In genomic region chr9:67091598-67091997, GRCm38 (mm10) we compare ENCODE assay signal across 19 mouse cellular contexts. TPM values are rescaled to one million over a fixed set of nuclear protein-coding genes. Genes with fewer than 3 reads are reported as not detected.
DNase-seq lines count a peak whose midpoint lies in the region; ATAC-seq and TF ChIP-seq lines count a peak whose summit lies in the region.
"Had no signal": no experiment of that assay in that cellular context is flagged by ENCODE, and none has a peak within 500 bp of the region (broad histone marks: within the 10 kb centered on the region; RNA-seq: fewer than 3 reads in every experiment).

No protein-coding gene starts in this region.

- peak overlapping the region; percentile 30; the same call in 1 of the 2 replicates for H3K27ac ChIP-seq in kidney, embryonic 14.5 days (ENCODE audit: low read depth, low read length)
- H3K27ac ChIP-seq in embryonic facial prominence, embryonic 15.5 days (replicated peaks), result peak overlapping the region; percentile 44
- H3K27ac ChIP-seq in intestine, embryonic 16.5 days (ENCODE audit: low read length), result peak overlapping the region; percentile 57
- peak overlapping the region; percentile 75; the same call in 1 of the 2 replicates for H3K27ac ChIP-seq in stomach, postnatal 0 days (replicated peaks)
- H3K27ac ChIP-seq: forebrain, embryonic 13.5 days; heart, adult 2 months; hindbrain, embryonic 14.5 days; liver, embryonic 15.5 days; macrophage; midbrain, embryonic 12.5 days had no signal

- H3K4me3 ChIP-seq in kidney, embryonic 14.5 days (ENCODE audit: low read length), result no peak overlapping the region
- H3K4me3 ChIP-seq in embryonic facial prominence, embryonic 15.5 days (replicated peaks), result no peak overlapping the region
- H3K4me3 ChIP-seq in intestine, embryonic 16.5 days (ENCODE audit: low read length), result no peak overlapping the region
- H3K4me3 ChIP-seq in stomach, postnatal 0 days (ENCODE audit: low read depth, low read length), result no peak overlapping the region
- H3K4me3 ChIP-seq: forebrain, embryonic 13.5 days; heart, adult 2 months; liver, embryonic 15.5 days; midbrain, embryonic 12.5 days had no signal

- DNase-seq in kidney, postnatal 14 days, result no peak
- no peak for DNase-seq in stomach, postnatal 0 days (ENCODE audit: low spot score)
- DNase-seq in right cerebral cortex, postnatal 36 days (ENCODE audit: low spot score in 2 of 2), result no peak
- no peak for DNase-seq in cerebellum, adult 8-10 months
- DNase-seq: adrenal gland, adult 2 months; cerebellum, adult 9-11 months; gastrocnemius, postnatal 14 days; heart, adult 2 months; kidney, adult 18-20 months; layer of hippocampus, adult 9-11 months; right cerebral cortex, postnatal 14 days had no signal

- H3K9ac ChIP-seq in kidney, embryonic 14.5 days (ENCODE audit: low read depth, low read length), result no peak overlapping the region
- H3K9ac ChIP-seq in embryonic facial prominence, embryonic 15.5 days, result no peak overlapping the region
- H3K9ac ChIP-seq in intestine, embryonic 16.5 days (ENCODE audit: low read depth, low read length), result no peak overlapping the region
- H3K9ac ChIP-seq in stomach, postnatal 0 days (ENCODE audit: low read length), result no peak overlapping the region
- H3K9ac ChIP-seq: forebrain, embryonic 13.5 days; hindbrain, embryonic 14.5 days; liver, embryonic 15.5 days; midbrain, embryonic 12.5 days had no signal

- H3K9me3 ChIP-seq in kidney, embryonic 14.5 days (ENCODE audit: control insufficient read depth, low read length), result no peaks in the 10 kb centered on the region
- no peaks in the 10 kb centered on the region for H3K9me3 ChIP-seq in embryonic facial prominence, embryonic 15.5 days (replicated peaks)
- H3K9me3 ChIP-seq in intestine, embryonic 16.5 days (ENCODE audit: control insufficient read depth, low read length), result no peaks in the 10 kb centered on the region
- H3K9me3 ChIP-seq in stomach, postnatal 0 days (ENCODE audit: control insufficient read depth, low read length), result no peaks in the 10 kb centered on the region
- H3K9me3 ChIP-seq: forebrain, embryonic 13.5 days; liver, embryonic 15.5 days; midbrain, embryonic 12.5 days had no signal

- ATAC-seq in kidney, embryonic 14.5 days (ENCODE audit: low FRiP score, low TSS enrichment), result no peak
- no peak for ATAC-seq in embryonic facial prominence, embryonic 15.5 days (ENCODE audit: insufficient number of reproducible peaks, low FRiP score, low TSS enrichment, low read depth)
- ATAC-seq in intestine, embryonic 16.5 days, result peak; percentile 47; the same call in 1 of the 2 replicates
- ATAC-seq in stomach, postnatal 0 days (ENCODE audit: low FRiP score, low TSS enrichment), result no peak
- ATAC-seq: forebrain, embryonic 13.5 days had no signal

- H3K36me3 ChIP-seq in kidney, embryonic 14.5 days (ENCODE audit: control insufficient read depth, insufficient read depth, low read length), result no peaks in the 10 kb centered on the region
- no peaks in the 10 kb centered on the region for H3K36me3 ChIP-seq in embryonic facial prominence, embryonic 15.5 days
- H3K36me3 ChIP-seq in intestine, embryonic 16.5 days (ENCODE audit: control insufficient read depth, insufficient read depth, low read length), result no peaks in the 10 kb centered on the region
- no peaks in the 10 kb centered on the region for H3K36me3 ChIP-seq in stomach, postnatal 0 days (ENCODE audit: control insufficient read depth, insufficient read depth, low read length)
- H3K36me3 ChIP-seq: liver, embryonic 15.5 days; midbrain, embryonic 12.5 days had no signal

- H3K4me2 ChIP-seq in kidney, embryonic 14.5 days (replicated peaks; ENCODE audit: low read depth, low read length), result no peak overlapping the region
- H3K4me2 ChIP-seq in embryonic facial prominence, embryonic 15.5 days (replicated peaks), result no peak overlapping the region
- no peak overlapping the region for H3K4me2 ChIP-seq in intestine, embryonic 16.5 days (ENCODE audit: low read depth, low read length)
- H3K4me2 ChIP-seq in stomach, postnatal 0 days (replicated peaks; ENCODE audit: low read depth), result no peak overlapping the region
- H3K4me2 ChIP-seq: forebrain, embryonic 13.5 days; hindbrain, embryonic 14.5 days; liver, embryonic 15.5 days; midbrain, embryonic 12.5 days had no signal

- peaks cover 9% of the 10 kb centered on the region for H3K4me1 ChIP-seq in kidney, embryonic 14.5 days (ENCODE audit: control insufficient read depth, insufficient read depth, low read length)
- peaks cover 22% of the 10 kb centered on the region for H3K4me1 ChIP-seq in embryonic facial prominence, embryonic 15.5 days
- H3K4me1 ChIP-seq in intestine, embryonic 16.5 days (ENCODE audit: control insufficient read depth, insufficient read depth, low read length), result peaks cover 20% of the 10 kb centered on the region
- no peaks in the 10 kb centered on the region for H3K4me1 ChIP-seq in stomach, postnatal 0 days (replicated peaks; ENCODE audit: control insufficient read depth, insufficient read depth)
- H3K4me1 ChIP-seq: forebrain, embryonic 13.5 days; midbrain, embryonic 12.5 days had no signal

- TF ChIP-seq CTCF in stomach, postnatal 0 days (IDR thresholded peaks at IDR 0.05; ENCODE audit: low read depth), result no peak

- H3K27me3 ChIP-seq in kidney, embryonic 14.5 days (ENCODE audit: control insufficient read depth, insufficient read depth, low read length), result no peaks in the 10 kb centered on the region
- H3K27me3 ChIP-seq in embryonic facial prominence, embryonic 15.5 days, result no peaks in the 10 kb centered on the region
- no peaks in the 10 kb centered on the region for H3K27me3 ChIP-seq in intestine, embryonic 16.5 days (replicated peaks; ENCODE audit: control insufficient read depth, insufficient read depth, low read length)
- no peaks in the 10 kb centered on the region for H3K27me3 ChIP-seq in stomach, postnatal 0 days (ENCODE audit: control insufficient read depth, insufficient read depth, low read length)
- H3K27me3 ChIP-seq: forebrain, embryonic 13.5 days; liver, embryonic 15.5 days; midbrain, embryonic 12.5 days had no signal

- TF ChIP-seq EP300 in stomach, postnatal 0 days (optimal IDR thresholded peaks at IDR 0.05), result no peak

- WGBS in kidney, embryonic 14.5 days, result 42% methylated on average over 7 of the region's 7 CpGs
- 45% methylated on average over 7 of the region's 7 CpGs for WGBS in embryonic facial prominence, embryonic 15.5 days
- WGBS in intestine, embryonic 16.5 days, result 45% methylated on average over 7 of the region's 7 CpGs
- WGBS in stomach, postnatal 0 days, result 49% methylated on average over 7 of the region's 7 CpGs

RNA-seq across cellular contexts. Expression of gene Tpm1, which starts 42.4 kb away (rescaled TPM):
- 395 and 422 TPM in 2 replicates for polyA plus RNA-seq in kidney, embryonic 14.5 days (2014; fragmentation: Nextera tagmentation; extraction: Ambion mirVana)
- 870 and 880 TPM in 2 replicates for polyA plus RNA-seq in embryonic facial prominence, embryonic 15.5 days (2015; fragmentation: Nextera tagmentation; extraction: Ambion mirVana)
- polyA plus RNA-seq in intestine, embryonic 16.5 days (2015; fragmentation: Nextera tagmentation; extraction: Ambion mirVana), result 1,080 and 1,114 TPM in 2 replicates
- 1,738 and 2,538 TPM in 2 replicates for polyA plus RNA-seq in stomach, postnatal 0 days (2015; fragmentation: Nextera tagmentation; extraction: Ambion mirVana)
